Mouse (Mus musculus): ENCODE data around the gene Armc12. TPM values are rescaled to one million over a fixed set of nuclear protein-coding genes. Genes with fewer than 3 reads are reported as not detected.

Armc12 gene
- polyA plus RNA-seq, 1 experiment, result not detected

DNA sequence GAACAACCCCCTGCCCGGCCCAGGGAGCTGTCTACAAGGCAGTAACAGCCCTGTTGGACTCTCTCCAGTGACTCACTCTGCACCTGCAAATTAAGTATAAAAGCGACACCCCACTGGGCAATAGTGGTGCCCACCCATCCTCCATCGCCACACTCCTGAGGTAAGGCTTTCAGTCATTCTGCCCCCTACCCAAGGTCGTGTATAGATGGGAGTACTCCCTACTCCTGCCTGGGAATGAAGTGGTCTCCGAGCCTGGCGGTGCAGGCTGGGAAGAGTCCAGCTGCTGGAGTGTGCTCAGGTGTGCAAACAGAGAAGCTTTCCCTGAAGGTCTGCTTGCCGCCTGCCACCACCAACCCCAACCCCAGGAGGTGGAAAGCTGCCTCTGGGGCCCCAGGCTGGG, 31.0 kb downstream of the Armc12 start:
- TF ChIP-seq USF1 (IDR thresholded peaks at IDR 0.05; ENCODE audit: low read depth) (no peak), CEBPB (IDR thresholded peaks at IDR 0.05; ENCODE audit: insufficient read depth, poor library complexity, severe bottlenecking) (no peak), MYOD1 (IDR thresholded peaks at IDR 0.05; ENCODE audit: control insufficient read depth in 1 of 3, insufficient read length in 2 of 3, low read depth in 2 of 3) (no peak), POLR2A (IDR thresholded peaks at IDR 0.05; ENCODE audit: insufficient read length, low read depth) (no peak), TCF3 (IDR thresholded peaks at IDR 0.05; ENCODE audit: insufficient read length, low read depth) (no peak), SRF (IDR thresholded peaks at IDR 0.05; ENCODE audit: control insufficient read depth, insufficient read length, low read depth) (no peak), MAX (IDR thresholded peaks at IDR 0.05; ENCODE audit: low read depth) (no peak), MYOG (IDR thresholded peaks at IDR 0.05; ENCODE audit: control insufficient read depth in 1 of 3, insufficient read depth in 1 of 3, insufficient read length in 2 of 3, low read depth in 2 of 3) (no peak), TCF12 (IDR thresholded peaks at IDR 0.05; ENCODE audit: insufficient read depth, poor library complexity, severe bottlenecking) (no peak), E2F4 (IDR thresholded peaks at IDR 0.05; ENCODE audit: insufficient read depth) (no peak), REST (IDR thresholded peaks at IDR 0.05; ENCODE audit: insufficient read depth, insufficient read length) (no peak), POLR2AphosphoS2 (IDR thresholded peaks at IDR 0.05; ENCODE audit: insufficient read length, low read depth) (no peak)
- Histone ChIP-seq H3K27me3 (ENCODE audit: control insufficient read depth, insufficient read depth, insufficient read length) (peaks cover 30% of the 10 kb centered on the region), H3K4me2 (ENCODE audit: low read depth) (no peak overlapping the region)

DNA sequence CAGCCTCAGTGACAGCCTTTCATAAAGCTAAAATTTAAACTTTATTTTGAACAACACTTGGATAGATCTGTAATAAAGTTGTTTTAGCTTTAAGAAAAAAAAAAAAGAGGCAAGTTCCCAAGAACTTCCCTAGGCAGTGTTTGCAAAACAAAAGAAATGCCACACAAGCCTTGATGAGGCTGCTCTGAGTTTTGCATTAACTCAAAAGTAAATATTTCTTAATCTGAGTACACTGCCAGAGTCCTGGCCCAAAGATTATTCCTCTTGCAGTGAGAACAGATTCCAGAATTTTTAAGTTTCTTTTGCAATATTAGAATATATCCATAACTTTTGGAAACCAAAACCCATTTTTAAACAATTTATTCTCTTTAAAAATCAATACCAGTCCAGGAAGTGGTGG, 34.6 kb downstream of the Armc12 start:
- no peak overlapping the region for H3ac ChIP-seq (ENCODE audit: control insufficient read depth, insufficient read length)
- no peak overlapping the region for H3K4me3 ChIP-seq
- H3K27me3 ChIP-seq (ENCODE audit: control insufficient read depth, insufficient read depth, insufficient read length), result peaks cover 22% of the 10 kb centered on the region
- no peaks in the 10 kb centered on the region for H3K36me3 ChIP-seq (ENCODE audit: control insufficient read depth, insufficient read depth)
- H3K4me2 ChIP-seq (ENCODE audit: low read depth), result no peak overlapping the region
- TF ChIP-seq MYOD1 (IDR thresholded peaks at IDR 0.05; ENCODE audit: control insufficient read depth in 1 of 3, insufficient read length in 2 of 3, low read depth in 2 of 3) (no peak), USF1 (IDR thresholded peaks at IDR 0.05; ENCODE audit: low read depth) (no peak), POLR2A (IDR thresholded peaks at IDR 0.05; ENCODE audit: insufficient read length, low read depth) (no peak), REST (IDR thresholded peaks at IDR 0.05; ENCODE audit: insufficient read depth, insufficient read length) (no peak), CEBPB (IDR thresholded peaks at IDR 0.05; ENCODE audit: insufficient read depth, poor library complexity, severe bottlenecking) (no peak), MAX (IDR thresholded peaks at IDR 0.05; ENCODE audit: low read depth) (no peak), SRF (IDR thresholded peaks at IDR 0.05; ENCODE audit: control insufficient read depth, insufficient read length, low read depth) (no peak)
- no peaks in the 10 kb centered on the region for H3K79me2 ChIP-seq (ENCODE audit: control insufficient read depth, insufficient read depth)

More for the DNA sequence above, 31.0 kb downstream of the Armc12 start:
- no peaks in the 10 kb centered on the region for H3K79me2 ChIP-seq (ENCODE audit: control insufficient read depth, insufficient read depth)
- H3K4me3 ChIP-seq, result no peak overlapping the region
- no peaks in the 10 kb centered on the region for H3K36me3 ChIP-seq (ENCODE audit: control insufficient read depth, insufficient read depth)
- no peak overlapping the region for H3ac ChIP-seq (ENCODE audit: control insufficient read depth, insufficient read length)

DNA sequence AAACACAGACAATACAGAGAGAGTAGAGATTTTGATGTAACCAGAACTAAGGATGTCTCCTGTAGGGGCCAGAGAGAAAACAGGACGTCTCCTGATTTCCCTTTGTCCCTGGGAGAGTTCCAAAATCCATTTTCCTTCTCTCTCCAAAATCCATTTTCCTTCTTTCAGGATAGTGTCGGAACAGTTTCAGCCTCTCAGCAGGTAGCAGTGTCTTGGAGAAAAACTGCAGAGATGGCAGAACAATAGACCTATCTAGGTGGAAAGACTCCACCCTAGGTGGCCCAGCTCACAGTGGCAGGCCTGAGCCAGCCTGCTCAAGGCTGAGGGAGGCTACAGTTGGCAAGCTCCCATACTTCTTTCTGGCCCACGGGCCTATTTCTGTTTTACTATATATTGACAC, 36.9 kb downstream of the Armc12 start:
- no peaks in the 10 kb centered on the region for H3K27me3 ChIP-seq (ENCODE audit: control insufficient read depth, insufficient read depth, insufficient read length)
- H3K4me2 ChIP-seq (ENCODE audit: low read depth), result no peak overlapping the region
- H3ac ChIP-seq (ENCODE audit: control insufficient read depth, insufficient read length), result no peak overlapping the region
- no peaks in the 10 kb centered on the region for H3K36me3 ChIP-seq (ENCODE audit: control insufficient read depth, insufficient read depth)
- no peak overlapping the region for H3K4me3 ChIP-seq
- TF ChIP-seq MYOD1 (IDR thresholded peaks at IDR 0.05; ENCODE audit: control insufficient read depth in 1 of 3, insufficient read length in 2 of 3, low read depth in 2 of 3) (no peak), E2F4 (IDR thresholded peaks at IDR 0.05; ENCODE audit: insufficient read depth) (no peak), TCF3 (IDR thresholded peaks at IDR 0.05; ENCODE audit: insufficient read length, low read depth) (no peak), MYOG (IDR thresholded peaks at IDR 0.05; ENCODE audit: control insufficient read depth in 1 of 3, insufficient read depth in 1 of 3, insufficient read length in 2 of 3, low read depth in 2 of 3) (no peak), TCF12 (IDR thresholded peaks at IDR 0.05; ENCODE audit: insufficient read depth, poor library complexity, severe bottlenecking) (no peak), CEBPB (IDR thresholded peaks at IDR 0.05; ENCODE audit: insufficient read depth, poor library complexity, severe bottlenecking) (no peak), SRF (IDR thresholded peaks at IDR 0.05; ENCODE audit: control insufficient read depth, insufficient read length, low read depth) (no peak), USF1 (IDR thresholded peaks at IDR 0.05; ENCODE audit: low read depth) (no peak), POLR2AphosphoS2 (IDR thresholded peaks at IDR 0.05; ENCODE audit: insufficient read length, low read depth) (no peak), MAX (IDR thresholded peaks at IDR 0.05; ENCODE audit: low read depth) (no peak), POLR2A (IDR thresholded peaks at IDR 0.05; ENCODE audit: insufficient read length, low read depth) (no peak), REST (IDR thresholded peaks at IDR 0.05; ENCODE audit: insufficient read depth, insufficient read length) (no peak)
- H3K79me2 ChIP-seq (ENCODE audit: control insufficient read depth, insufficient read depth), result no peaks in the 10 kb centered on the region

DNA sequence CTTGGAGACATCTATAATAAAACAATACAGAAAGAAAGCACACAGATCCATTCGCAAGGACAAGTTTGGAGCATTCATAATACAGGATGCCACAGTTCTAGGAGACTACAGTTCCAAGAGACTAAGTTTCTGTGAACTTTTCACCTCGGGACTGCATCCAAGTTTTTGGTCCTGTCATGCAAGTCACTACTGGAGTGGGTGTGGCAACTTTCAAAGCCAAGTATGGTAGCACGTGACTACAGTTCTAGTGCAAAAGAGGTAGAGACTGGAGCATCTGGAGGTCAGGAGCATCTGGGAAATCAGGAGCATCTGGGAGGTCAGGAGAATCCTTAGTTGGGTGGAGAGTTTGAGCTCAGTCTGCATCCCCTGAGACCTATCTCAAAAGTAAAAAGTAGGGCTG, 41.3 kb downstream of the Armc12 start:
- Histone ChIP-seq H3K4me3 (no peak overlapping the region), H3K27me3 (ENCODE audit: control insufficient read depth, insufficient read depth, insufficient read length) (no peaks in the 10 kb centered on the region), H3K79me2 (ENCODE audit: control insufficient read depth, insufficient read depth) (no peaks in the 10 kb centered on the region), H3K4me2 (ENCODE audit: low read depth) (no peak overlapping the region), H3K36me3 (ENCODE audit: control insufficient read depth, insufficient read depth) (no peaks in the 10 kb centered on the region), H3ac (ENCODE audit: control insufficient read depth, insufficient read length) (no peak overlapping the region)
- TF ChIP-seq TCF12 (IDR thresholded peaks at IDR 0.05; ENCODE audit: insufficient read depth, poor library complexity, severe bottlenecking), result no peak
- TF ChIP-seq SRF (IDR thresholded peaks at IDR 0.05; ENCODE audit: control insufficient read depth, insufficient read length, low read depth), result no peak
- TF ChIP-seq USF1 (IDR thresholded peaks at IDR 0.05; ENCODE audit: low read depth), result no peak
- no peak for TF ChIP-seq MAX (IDR thresholded peaks at IDR 0.05; ENCODE audit: low read depth)
- no peak for TF ChIP-seq CEBPB (IDR thresholded peaks at IDR 0.05; ENCODE audit: insufficient read depth, poor library complexity, severe bottlenecking)
- no peak for TF ChIP-seq REST (IDR thresholded peaks at IDR 0.05; ENCODE audit: insufficient read depth, insufficient read length)

DNA sequence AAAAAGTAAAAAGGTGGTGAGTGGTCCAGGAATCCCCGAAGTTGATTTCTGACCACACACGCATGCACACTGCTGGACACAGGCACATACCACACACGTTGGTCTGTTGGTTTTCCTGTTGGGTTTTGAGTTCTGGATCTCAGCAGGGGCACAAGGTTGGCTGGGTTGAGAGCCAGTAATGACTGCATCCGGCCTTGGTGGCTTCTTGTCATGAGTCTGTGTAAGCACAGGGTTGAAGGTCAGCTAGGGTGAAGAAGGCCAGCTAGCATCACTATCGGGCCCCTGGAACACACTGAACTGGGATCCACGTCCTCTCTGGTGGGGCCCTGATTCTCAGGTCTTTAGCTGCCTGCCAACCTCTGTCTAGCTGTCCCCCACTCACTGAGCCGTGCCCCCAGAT, 41.9 kb downstream of the Armc12 start:
- no peak for TF ChIP-seq MAX (IDR thresholded peaks at IDR 0.05; ENCODE audit: low read depth)
- no peak for TF ChIP-seq SRF (IDR thresholded peaks at IDR 0.05; ENCODE audit: control insufficient read depth, insufficient read length, low read depth)
- TF ChIP-seq TCF3 (IDR thresholded peaks at IDR 0.05; ENCODE audit: insufficient read length, low read depth), result no peak
- no peak for TF ChIP-seq CEBPB (IDR thresholded peaks at IDR 0.05; ENCODE audit: insufficient read depth, poor library complexity, severe bottlenecking)
- TF ChIP-seq MYOG (IDR thresholded peaks at IDR 0.05; ENCODE audit: control insufficient read depth in 1 of 3, insufficient read depth in 1 of 3, insufficient read length in 2 of 3, low read depth in 2 of 3), result no peak
- no peak for TF ChIP-seq USF1 (IDR thresholded peaks at IDR 0.05; ENCODE audit: low read depth)
- TF ChIP-seq POLR2AphosphoS2 (IDR thresholded peaks at IDR 0.05; ENCODE audit: insufficient read length, low read depth), result no peak
- TF ChIP-seq TCF12 (IDR thresholded peaks at IDR 0.05; ENCODE audit: insufficient read depth, poor library complexity, severe bottlenecking), result no peak
- TF ChIP-seq POLR2A (IDR thresholded peaks at IDR 0.05; ENCODE audit: insufficient read length, low read depth), result no peak
- TF ChIP-seq REST (IDR thresholded peaks at IDR 0.05; ENCODE audit: insufficient read depth, insufficient read length), result no peak
- no peak for TF ChIP-seq E2F4 (IDR thresholded peaks at IDR 0.05; ENCODE audit: insufficient read depth)
- no peak for TF ChIP-seq MYOD1 (IDR thresholded peaks at IDR 0.05; ENCODE audit: control insufficient read depth in 1 of 3, insufficient read length in 2 of 3, low read depth in 2 of 3)
- no peak overlapping the region for H3K4me2 ChIP-seq (ENCODE audit: low read depth)
- no peaks in the 10 kb centered on the region for H3K79me2 ChIP-seq (ENCODE audit: control insufficient read depth, insufficient read depth)
- no peaks in the 10 kb centered on the region for H3K36me3 ChIP-seq (ENCODE audit: control insufficient read depth, insufficient read depth)
- no peak overlapping the region for H3ac ChIP-seq (ENCODE audit: control insufficient read depth, insufficient read length)
- no peak overlapping the region for H3K4me3 ChIP-seq
- no peaks in the 10 kb centered on the region for H3K27me3 ChIP-seq (ENCODE audit: control insufficient read depth, insufficient read depth, insufficient read length)
